Mouse (Mus musculus) stomach, embryonic 16.5 days (tissue): ENCODE measurements around the gene Kmt2b. TPM values are rescaled to one million over a fixed set of nuclear protein-coding genes. Genes with fewer than 3 reads are reported as not detected.

Experiments used
- ATAC-seq: fragments of 200-750 bp; cut with Nextera tagmentation; 2 replicates; pipeline ENCODE4 v1.8.0; 2017; ENCODE audit warnings: moderate number of reproducible peaks, moderate TSS enrichment; ENCODE audit not compliant: insufficient read depth, low FRiP score
- H3K27ac ChIP-seq: fragments of 300-500 bp; sonication (generic); 2 replicates; pipeline ENCODE4 v1.5.1; 2014; ENCODE audit warnings: low read length
- H3K27me3 ChIP-seq: fragments of 300-500 bp; sonication (generic); 2 replicates; pipeline ENCODE4 v1.6.1; 2014; ENCODE audit warnings: low read length, control low read depth, mixed read lengths; ENCODE audit not compliant: control insufficient read depth, insufficient read depth
- H3K36me3 ChIP-seq: fragments of 300-500 bp; sonication (generic); 2 replicates; pipeline ENCODE4 v1.6.1; 2014; ENCODE audit warnings: low read length; ENCODE audit not compliant: control insufficient read depth, insufficient read depth
- H3K4me1 ChIP-seq: fragments of 300-500 bp; sonication (generic); 2 replicates; pipeline ENCODE4 v1.6.1; 2014; ENCODE audit warnings: low read length, control low read depth, mixed read lengths; ENCODE audit not compliant: control insufficient read depth, insufficient read depth
- H3K4me2 ChIP-seq: fragments of 300-500 bp; sonication (generic); 2 replicates; pipeline ENCODE4 v1.6.1; 2014; ENCODE audit warnings: low read depth, low read length, mixed read lengths
- H3K4me3 ChIP-seq: fragments of 300-500 bp; sonication (generic); replicated peaks from 2 replicates; pipeline ENCODE4 v1.5.1; 2014; ENCODE audit warnings: mild to moderate bottlenecking, low read length
- H3K9ac ChIP-seq: fragments of 300-500 bp; sonication (generic); 2 replicates; pipeline ENCODE4 v1.6.1; 2014; ENCODE audit warnings: low read length
- H3K9me3 ChIP-seq: fragments of 300-500 bp; sonication (generic); replicated peaks from 2 replicates; pipeline ENCODE4 v1.6.1; 2016; ENCODE audit warnings: low read length, control low read depth; ENCODE audit not compliant: control insufficient read depth
- WGBS: fragments of 180-500 bp; shearing (Covaris S2); extraction: QIAGEN DNeasy Blood & Tissue Kit; methylation state at CpG from one replicate; pipeline ENCODE4 v1.1.7; 2014; 5-methylcytosine and 5-hydroxymethylcytosine counted together
- polyA plus RNA-seq: library from polyadenylated mRNA; unstranded; fragments of >200 nt; fragmentation: Nextera tagmentation; extraction: Ambion mirVana; gene quantifications from 2 replicates; pipeline ENCODE4 v1.2.1, GENCODE M21; 2015

Kmt2b gene
- polyA plus RNA-seq, 1 experiment from 2014 or later: 7.9 TPM

GRCm38 (mm10) chr7:30553810-30554584 is 34.5 kb downstream of the Kmt2b start:
- H3K27ac ChIP-seq: peak overlapping the region; percentile 99; the same call in 1 of the 2 replicates
- H3K4me1 ChIP-seq: peaks cover 23% of the 10 kb centered on the region
- peaks cover 8% of the 10 kb centered on the region; the same call in 1 of the 2 replicates for H3K36me3 ChIP-seq
- no peaks in the 10 kb centered on the region for H3K9me3 ChIP-seq
- H3K4me3 ChIP-seq: peak overlapping the region; percentile 78
- no peaks in the 10 kb centered on the region for H3K27me3 ChIP-seq
- peak overlapping the region; percentile 94 for H3K4me2 ChIP-seq
- ATAC-seq: no peak
- WGBS: 82% methylated on average over 22 of the region's 22 CpGs
- H3K9ac ChIP-seq: peak overlapping the region; percentile 84

- 0 out of 2 replicates have a peak, but pooled peaks have one; percentile 12 for ATAC-seq
- peaks cover 8% of the 10 kb centered on the region; the same call in 1 of the 2 replicates for H3K36me3 ChIP-seq
- H3K27me3 ChIP-seq: no peaks in the 10 kb centered on the region
- peak overlapping the region; percentile 94 for H3K4me2 ChIP-seq
- peak overlapping the region; percentile 84 for H3K9ac ChIP-seq
- WGBS: 3% methylated on average over 23 of the region's 23 CpGs
- H3K9me3 ChIP-seq: no peaks in the 10 kb centered on the region
- peaks cover 14% of the 10 kb centered on the region for H3K4me1 ChIP-seq
- H3K4me3 ChIP-seq: peak overlapping the region; percentile 78
- peak overlapping the region; percentile 99 for H3K27ac ChIP-seq
These were observed 35.4 kb downstream of the Kmt2b start for GRCm38 (mm10) chr7:30553021-30553589.

GRCm38 (mm10) chr7:30552102-30553020 is 36.2 kb downstream of the Kmt2b start, which contains the start of the genes Hspb6 and Proser3:
TSS of gene Hspb6 (plus strand) at chr7:30552178.
TSS of gene Proser3 (minus strand) at chr7:30552299.
- peak within 1 kb of the TSS; percentile 94 for H3K4me2 ChIP-seq
- H3K9ac ChIP-seq: peak within 1 kb of the TSS; percentile 85
- ATAC-seq: peak; percentile 95
- no peaks in the 10 kb centered on the region for H3K27me3 ChIP-seq
- H3K9me3 ChIP-seq: no peaks in the 10 kb centered on the region
- peak within 1 kb of the TSS; percentile 99 for H3K27ac ChIP-seq
- H3K4me3 ChIP-seq: peak within 1 kb of the TSS; percentile 78
- peaks cover 8% of the 10 kb centered on the region; the same call in 1 of the 2 replicates for H3K36me3 ChIP-seq
- under 1% methylated on average over 44 of the region's 44 CpGs for WGBS
- H3K4me1 ChIP-seq: peaks cover 12% of the 10 kb centered on the region

- Histone ChIP-seq H3K27ac (peak overlapping the region; percentile 99), H3K36me3 (peaks cover 8% of the 10 kb centered on the region; the same call in 1 of the 2 replicates), H3K9ac (peak overlapping the region; percentile 85), H3K27me3 (no peaks in the 10 kb centered on the region), H3K4me3 (peak overlapping the region; percentile 78), H3K4me2 (peak overlapping the region; percentile 49), H3K4me1 (peaks cover 12% of the 10 kb centered on the region), H3K9me3 (no peaks in the 10 kb centered on the region)
- ATAC-seq: peak; percentile 58
- WGBS: 3% methylated on average over 10 of the region's 10 CpGs
These were observed 37.0 kb downstream of the Kmt2b start for GRCm38 (mm10) chr7:30551445-30552101.

GRCm38 (mm10) chr7:30550603-30551002 is 37.9 kb downstream of the Kmt2b start:
- Histone ChIP-seq H3K4me3 (no peak overlapping the region), H3K36me3 (peaks cover 5% of the 10 kb centered on the region; the same call in 1 of the 2 replicates), H3K27ac (no peak overlapping the region), H3K4me2 (no peak overlapping the region), H3K27me3 (no peaks in the 10 kb centered on the region), H3K4me1 (peaks cover 12% of the 10 kb centered on the region), H3K9me3 (no peaks in the 10 kb centered on the region), H3K9ac (no peak overlapping the region)
- 100% methylated on average over 1 of the region's 1 CpGs for WGBS
- ATAC-seq: no peak

- 91% methylated on average over 2 of the region's 2 CpGs for WGBS
- Histone ChIP-seq H3K9me3 (no peaks in the 10 kb centered on the region), H3K4me3 (no peak overlapping the region), H3K27me3 (no peaks in the 10 kb centered on the region), H3K4me1 (peaks cover 12% of the 10 kb centered on the region), H3K27ac (no peak overlapping the region), H3K4me2 (no peak overlapping the region), H3K36me3 (no peaks in the 10 kb centered on the region), H3K9ac (no peak overlapping the region)
- no peak for ATAC-seq
These were observed 38.6 kb downstream of the Kmt2b start for GRCm38 (mm10) chr7:30549880-30550279.

- H3K4me1 ChIP-seq: no peaks in the 10 kb centered on the region
- no peaks in the 10 kb centered on the region for H3K27me3 ChIP-seq
- H3K36me3 ChIP-seq: no peaks in the 10 kb centered on the region
- H3K9ac ChIP-seq: no peak overlapping the region
- 94% methylated on average over 2 of the region's 2 CpGs for WGBS
- no peaks in the 10 kb centered on the region for H3K9me3 ChIP-seq
- no peak overlapping the region for H3K27ac ChIP-seq
- no peak overlapping the region for H3K4me3 ChIP-seq
- ATAC-seq: no peak
- no peak overlapping the region for H3K4me2 ChIP-seq
These were observed 44.2 kb downstream of the Kmt2b start for GRCm38 (mm10) chr7:30544327-30544726.

GRCm38 (mm10) chr7:30540572-30540971 is 48.0 kb downstream of the Kmt2b start:
- Histone ChIP-seq H3K36me3 (no peaks in the 10 kb centered on the region), H3K4me2 (no peak overlapping the region), H3K27ac (no peak overlapping the region), H3K4me1 (peaks cover 2% of the 10 kb centered on the region), H3K27me3 (no peaks in the 10 kb centered on the region), H3K4me3 (no peak overlapping the region), H3K9ac (no peak overlapping the region), H3K9me3 (no peaks in the 10 kb centered on the region)
- ATAC-seq: no peak
- WGBS: 90% methylated on average over 7 of the region's 7 CpGs
